Mouse (Mus musculus): ENCODE data around the gene Lpp. TPM values are rescaled to one million over a fixed set of nuclear protein-coding genes. Genes with fewer than 3 reads are reported as not detected.

Gene Lpp
- polyA plus RNA-seq, 1 experiment from 2014 or later: 10.7 TPM

DNA sequence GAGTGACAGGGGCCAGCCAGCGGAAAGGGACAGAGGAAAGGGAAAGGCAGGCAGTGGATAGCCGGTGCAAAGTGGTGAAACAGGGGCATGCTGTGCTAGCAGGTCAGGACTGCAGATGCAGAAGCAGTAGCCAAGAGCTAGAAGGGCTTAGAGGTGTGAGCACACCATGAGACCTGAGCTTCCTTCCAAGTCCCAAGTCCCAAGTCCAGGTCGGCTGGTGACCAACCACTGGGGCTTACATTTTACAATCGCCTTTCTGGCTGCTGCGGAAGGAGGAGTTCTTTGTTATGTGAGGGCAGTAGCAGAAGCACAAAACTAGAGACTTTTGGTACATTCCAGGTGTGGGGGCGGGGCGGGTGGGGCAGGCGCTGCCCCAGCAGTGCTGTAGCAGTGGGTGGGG is 56.5 kb downstream of the Lpp start:
- ATAC-seq (no peak), DNase-seq (no peak)

DNA sequence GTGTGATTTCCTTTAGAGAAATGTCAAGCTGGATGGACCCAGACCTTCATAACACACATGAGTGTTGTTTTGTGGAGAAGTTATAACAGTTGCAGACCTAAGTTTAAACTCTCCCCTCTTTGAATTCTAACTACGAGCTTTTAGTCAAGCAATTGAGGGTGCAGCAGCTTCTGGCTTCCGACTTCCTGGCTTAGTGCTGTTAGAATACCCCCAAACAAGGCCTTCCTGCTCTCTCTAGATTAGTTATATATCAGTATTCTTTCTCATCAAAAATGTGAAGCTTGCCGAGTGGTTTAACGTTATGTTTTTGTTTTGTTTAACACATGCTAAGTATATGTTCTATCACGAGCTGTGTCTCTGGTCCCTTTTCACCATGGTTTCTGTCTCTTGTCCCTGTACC is 56.9 kb downstream of the Lpp start:
- H3K4me2 ChIP-seq (ENCODE audit: low read depth, low read length): 0 out of 2 replicates have a peak overlapping the region, but pooled peaks have one; percentile 18
- WGBS (ENCODE audit: insufficient replicate concordance): 33% methylated on average over 5 of the region's 5 CpGs
- TF ChIP-seq CTCF (IDR thresholded peaks at IDR 0.05; ENCODE audit: low read depth): no peak
- TF ChIP-seq EP300 (IDR thresholded peaks at IDR 0.05; ENCODE audit: low read depth): no peak
- no peak overlapping the region for H3K9ac ChIP-seq (replicated peaks)
- no peaks in the 10 kb centered on the region for H3K9me3 ChIP-seq (ENCODE audit: low read length)
- no peak for ATAC-seq
- no peak overlapping the region for H3K4me3 ChIP-seq (ENCODE audit: low read depth, low read length)
- DNase-seq: no peak
- no peaks in the 10 kb centered on the region for H3K36me3 ChIP-seq (replicated peaks; ENCODE audit: insufficient read depth, low read length)
- H3K27ac ChIP-seq (ENCODE audit: low read depth): no peak overlapping the region
- H3K4me1 ChIP-seq (ENCODE audit: insufficient read depth): peaks cover 32% of the 10 kb centered on the region
- H3K27me3 ChIP-seq (ENCODE audit: insufficient read depth, low read length): no peaks in the 10 kb centered on the region

More for the DNA sequence above, 56.5 kb downstream of the Lpp start:
- H3K36me3 ChIP-seq (replicated peaks; ENCODE audit: insufficient read depth, low read length): no peaks in the 10 kb centered on the region
- no peaks in the 10 kb centered on the region for H3K9me3 ChIP-seq (ENCODE audit: low read length)
- no peak overlapping the region for H3K4me3 ChIP-seq (ENCODE audit: low read depth, low read length)
- H3K4me2 ChIP-seq (ENCODE audit: low read depth, low read length): 0 out of 2 replicates have a peak overlapping the region, but pooled peaks have one; percentile 18
- H3K27ac ChIP-seq (ENCODE audit: low read depth): no peak overlapping the region
- peaks cover 29% of the 10 kb centered on the region for H3K4me1 ChIP-seq (ENCODE audit: insufficient read depth)
- no peak overlapping the region for H3K9ac ChIP-seq (replicated peaks)
- H3K27me3 ChIP-seq (ENCODE audit: insufficient read depth, low read length): no peaks in the 10 kb centered on the region
- WGBS (ENCODE audit: insufficient replicate concordance): 19% methylated on average over 8 of the region's 8 CpGs
- TF ChIP-seq EP300 (IDR thresholded peaks at IDR 0.05; ENCODE audit: low read depth) (no peak), CTCF (IDR thresholded peaks at IDR 0.05; ENCODE audit: low read depth) (no peak)

DNA sequence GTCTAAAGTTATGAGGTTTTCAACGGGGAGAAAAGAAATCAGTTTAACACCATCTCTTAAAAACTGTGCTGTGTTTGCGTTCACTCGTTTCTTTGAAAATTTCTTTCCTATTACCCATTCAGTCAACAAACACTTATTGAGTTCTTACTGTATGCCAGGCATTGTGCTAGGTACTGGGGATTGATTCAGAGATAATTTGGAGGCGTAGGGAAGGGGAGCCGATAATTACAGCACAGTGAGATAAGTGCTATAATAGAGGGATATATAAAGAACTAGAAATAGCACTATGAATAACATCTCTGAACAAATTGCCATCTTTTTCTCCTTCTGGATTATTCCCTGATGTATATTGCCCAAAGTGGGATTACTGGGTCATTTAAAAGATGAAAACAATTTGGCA is 57.8 kb downstream of the Lpp start:
- Histone ChIP-seq H3K4me3 (ENCODE audit: low read depth, low read length) (no peak overlapping the region), H3K27me3 (ENCODE audit: insufficient read depth, low read length) (no peaks in the 10 kb centered on the region), H3K4me2 (ENCODE audit: low read depth, low read length) (no peak overlapping the region), H3K9ac (replicated peaks) (no peak overlapping the region), H3K9me3 (ENCODE audit: low read length) (no peaks in the 10 kb centered on the region), H3K36me3 (replicated peaks; ENCODE audit: insufficient read depth, low read length) (no peaks in the 10 kb centered on the region), H3K4me1 (ENCODE audit: insufficient read depth) (peaks cover 32% of the 10 kb centered on the region), H3K27ac (ENCODE audit: low read depth) (no peak overlapping the region)
- DNase-seq: no peak
- ATAC-seq: no peak
- 79% methylated on average over 5 of the region's 5 CpGs for WGBS (ENCODE audit: insufficient replicate concordance)
- TF ChIP-seq EP300 (IDR thresholded peaks at IDR 0.05; ENCODE audit: low read depth) (no peak), CTCF (IDR thresholded peaks at IDR 0.05; ENCODE audit: low read depth) (no peak)

DNA sequence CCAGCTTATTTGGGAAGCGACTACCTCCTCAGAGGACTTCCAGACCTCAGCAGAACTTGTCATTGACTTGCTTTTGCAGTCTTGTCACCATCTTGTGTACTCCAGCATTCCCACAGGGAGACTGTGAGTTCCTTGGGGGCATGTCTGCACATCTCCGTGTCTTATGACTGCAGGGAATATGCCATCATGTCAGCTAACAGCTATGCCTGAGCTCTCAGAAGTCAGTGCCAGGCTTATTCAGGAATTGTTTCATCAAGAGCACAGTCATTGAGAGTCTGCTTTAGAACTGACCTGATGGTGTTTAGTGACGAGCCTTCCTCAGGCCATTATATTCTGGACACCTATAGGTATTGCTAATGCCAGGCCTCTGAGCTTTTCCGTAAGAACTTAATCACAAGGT is 60.2 kb downstream of the Lpp start:
- H3K27me3 ChIP-seq (ENCODE audit: insufficient read depth, low read length): no peaks in the 10 kb centered on the region

DNA sequence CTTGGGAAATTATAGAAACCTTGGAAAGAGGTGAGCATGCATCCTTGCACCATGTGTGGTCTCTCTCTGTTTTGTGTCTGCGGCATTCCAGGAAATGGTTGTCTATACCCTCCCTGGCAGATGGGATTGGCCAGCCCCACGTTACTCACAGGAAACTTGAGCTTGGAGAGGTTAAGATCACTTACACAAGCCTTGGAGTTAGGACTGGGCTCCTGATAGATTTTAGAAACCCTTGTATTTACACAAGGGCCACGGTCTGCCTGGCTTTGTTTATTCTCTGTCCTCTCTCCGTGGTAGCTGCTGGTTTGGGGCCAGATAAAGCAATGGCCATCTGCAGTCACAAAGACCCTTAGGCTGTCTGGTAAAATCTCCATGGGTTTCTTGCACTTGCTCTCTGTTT is 61.2 kb downstream of the Lpp start:
- Histone ChIP-seq H3K36me3 (replicated peaks; ENCODE audit: insufficient read depth, low read length) (peaks cover 7% of the 10 kb centered on the region), H3K9ac (replicated peaks) (no peak overlapping the region), H3K4me1 (ENCODE audit: insufficient read depth) (peaks cover 22% of the 10 kb centered on the region), H3K4me3 (ENCODE audit: low read depth, low read length) (no peak overlapping the region), H3K27ac (ENCODE audit: low read depth) (peak overlapping the region; percentile 29; the same call in 1 of the 2 replicates), H3K9me3 (ENCODE audit: low read length) (no peaks in the 10 kb centered on the region), H3K27me3 (ENCODE audit: insufficient read depth, low read length) (no peaks in the 10 kb centered on the region), H3K4me2 (ENCODE audit: low read depth, low read length) (no peak overlapping the region)
- DNase-seq (no peak), ATAC-seq (no peak)
- WGBS (ENCODE audit: insufficient replicate concordance): 32% methylated on average over 4 of the region's 4 CpGs
- no peak for TF ChIP-seq EP300 (IDR thresholded peaks at IDR 0.05; ENCODE audit: low read depth)

More for the DNA sequence above, 60.2 kb downstream of the Lpp start:
- Histone ChIP-seq H3K4me1 (ENCODE audit: insufficient read depth) (peaks cover 21% of the 10 kb centered on the region), H3K27ac (ENCODE audit: low read depth) (no peak overlapping the region), H3K9ac (replicated peaks) (no peak overlapping the region), H3K4me3 (ENCODE audit: low read depth, low read length) (no peak overlapping the region), H3K36me3 (replicated peaks; ENCODE audit: insufficient read depth, low read length) (peaks cover 3% of the 10 kb centered on the region; the same call in 1 of the 2 replicates), H3K9me3 (ENCODE audit: low read length) (no peaks in the 10 kb centered on the region), H3K4me2 (ENCODE audit: low read depth, low read length) (no peak overlapping the region)
- TF ChIP-seq EP300 (IDR thresholded peaks at IDR 0.05; ENCODE audit: low read depth): no peak
- TF ChIP-seq CTCF (IDR thresholded peaks at IDR 0.05; ENCODE audit: low read depth): no peak
- no peak for ATAC-seq
- WGBS (ENCODE audit: insufficient replicate concordance): 85% methylated on average over 4 of the region's 4 CpGs
- no peak for DNase-seq

DNA sequence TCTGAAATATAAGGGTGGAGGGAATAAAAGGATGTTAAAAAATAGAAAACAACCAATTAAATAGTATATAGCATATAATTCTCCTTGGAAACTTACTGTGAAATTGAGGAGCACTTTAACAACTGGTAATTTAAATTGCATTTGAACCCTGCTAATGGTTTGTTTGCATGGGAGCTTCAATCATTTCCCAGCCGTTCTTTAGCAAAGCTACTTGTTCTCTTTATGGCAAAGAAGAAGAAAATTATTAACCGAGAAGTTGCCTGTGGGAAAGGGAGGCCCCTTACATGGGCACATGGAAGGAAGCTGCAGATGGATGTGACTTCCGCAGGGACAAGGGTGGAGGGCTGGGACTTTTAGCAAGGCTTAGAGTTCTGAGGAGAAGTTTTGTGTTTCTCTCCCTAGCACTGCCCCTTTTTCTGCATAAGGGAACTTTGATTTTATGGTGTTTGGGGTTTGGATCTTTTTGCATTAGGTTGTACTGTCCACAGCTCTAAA is 62.1 kb downstream of the Lpp start:
- Histone ChIP-seq H3K27me3 (ENCODE audit: insufficient read depth, low read length) (no peaks in the 10 kb centered on the region), H3K9ac (replicated peaks) (no peak overlapping the region), H3K4me1 (ENCODE audit: insufficient read depth) (peaks cover 13% of the 10 kb centered on the region), H3K27ac (ENCODE audit: low read depth) (no peak overlapping the region), H3K4me2 (ENCODE audit: low read depth, low read length) (no peak overlapping the region), H3K9me3 (ENCODE audit: low read length) (no peaks in the 10 kb centered on the region), H3K36me3 (replicated peaks; ENCODE audit: insufficient read depth, low read length) (peaks cover 7% of the 10 kb centered on the region), H3K4me3 (ENCODE audit: low read depth, low read length) (no peak overlapping the region)
- WGBS (ENCODE audit: insufficient replicate concordance): 42% methylated on average over 3 of the region's 3 CpGs
- ATAC-seq (no peak), DNase-seq (no peak)
- TF ChIP-seq EP300 (IDR thresholded peaks at IDR 0.05; ENCODE audit: low read depth) (no peak), CTCF (IDR thresholded peaks at IDR 0.05; ENCODE audit: low read depth) (no peak)

DNA sequence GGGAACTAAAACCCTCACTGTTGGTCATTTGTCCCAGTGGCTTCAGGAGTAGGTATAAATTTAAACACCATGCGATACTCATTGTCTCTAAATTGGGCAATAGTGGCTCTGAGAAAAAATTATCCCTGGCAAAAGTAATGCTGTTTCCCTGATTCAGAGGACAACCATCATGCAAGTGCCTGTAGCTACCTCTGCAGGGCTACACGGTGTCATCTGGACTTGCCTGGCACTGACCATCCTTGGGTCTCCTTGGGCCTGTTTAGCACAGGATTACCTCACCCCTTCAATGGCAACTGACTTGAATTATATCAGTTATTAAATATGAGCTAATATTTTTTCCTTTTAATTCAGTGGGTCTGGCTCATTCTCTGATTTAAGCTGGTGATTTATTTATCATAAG is 70.5 kb downstream of the Lpp start:
- Histone ChIP-seq H3K4me1 (ENCODE audit: insufficient read depth) (peaks cover 13% of the 10 kb centered on the region), H3K4me2 (ENCODE audit: low read depth, low read length) (no peak overlapping the region), H3K4me3 (ENCODE audit: low read depth, low read length) (no peak overlapping the region), H3K27ac (ENCODE audit: low read depth) (no peak overlapping the region), H3K9ac (replicated peaks) (no peak overlapping the region), H3K36me3 (replicated peaks; ENCODE audit: insufficient read depth, low read length) (peaks cover 4% of the 10 kb centered on the region; the same call in 1 of the 2 replicates), H3K27me3 (ENCODE audit: insufficient read depth, low read length) (no peaks in the 10 kb centered on the region), H3K9me3 (ENCODE audit: low read length) (no peaks in the 10 kb centered on the region)
- TF ChIP-seq CTCF (IDR thresholded peaks at IDR 0.05; ENCODE audit: low read depth) (no peak), EP300 (IDR thresholded peaks at IDR 0.05; ENCODE audit: low read depth) (no peak)
- DNase-seq: no peak
- ATAC-seq: no peak
- 77% methylated on average over 2 of the region's 2 CpGs for WGBS (ENCODE audit: insufficient replicate concordance)

Data from liver, postnatal 0 days (tissue).